Mouse (Mus musculus): ENCODE results near the gene Ghdc. TPM values are rescaled to one million over a fixed set of nuclear protein-coding genes. Genes with fewer than 3 reads are reported as not detected.

The Ghdc gene
- polyA plus RNA-seq, 2 experiments, result 3.7 to 12.1 TPM

GRCm38 (mm10) chr11:100774261-100774660 lies 3.5 kb upstream of the Ghdc start:
- ATAC-seq (ENCODE audit: low FRiP score, low read depth) (no peak), DNase-seq (ENCODE audit: low spot score) (no peak)
- Histone ChIP-seq H3K9ac (ENCODE audit: low read depth, low read length, severe bottlenecking) (no peak overlapping the region), H3K4me1 (ENCODE audit: control insufficient read depth, insufficient read depth, low read length) (peaks cover 3% of the 10 kb centered on the region; the same call in 1 of the 2 replicates), H3K36me3 (ENCODE audit: control insufficient read depth, insufficient read depth, low read length) (peaks cover 3% of the 10 kb centered on the region), H3K27me3 (ENCODE audit: control insufficient read depth, insufficient read depth, low read length) (no peaks in the 10 kb centered on the region), H3K4me3 (replicated peaks; ENCODE audit: low read length) (no peak overlapping the region), H3K9me3 (ENCODE audit: control insufficient read depth, low read length) (no peaks in the 10 kb centered on the region), H3K4me2 (replicated peaks; ENCODE audit: low read depth, low read length, severe bottlenecking) (no peak overlapping the region), H3K27ac (replicated peaks; ENCODE audit: low read depth, low read length) (no peak overlapping the region)
- TF ChIP-seq POLR2A (IDR thresholded peaks at IDR 0.05; ENCODE audit: borderline replicate concordance, extremely low read depth, insufficient read depth, insufficient read length), result no peak
- 77% methylated on average over 4 of the region's 4 CpGs for WGBS

GRCm38 (mm10) chr11:100769980-100770379 lies 777 bp downstream of the Ghdc start:
- Histone ChIP-seq H3K4me3 (replicated peaks; ENCODE audit: low read length) (peak overlapping the region; percentile 47), H3K4me2 (replicated peaks; ENCODE audit: low read depth, low read length, severe bottlenecking) (peak overlapping the region; percentile 51), H3K9ac (ENCODE audit: low read depth, low read length, severe bottlenecking) (peak overlapping the region; percentile 12; the same call in 1 of the 2 replicates), H3K9me3 (ENCODE audit: control insufficient read depth, low read length) (no peaks in the 10 kb centered on the region), H3K27ac (replicated peaks; ENCODE audit: low read depth, low read length) (no peak overlapping the region), H3K27me3 (ENCODE audit: control insufficient read depth, insufficient read depth, low read length) (no peaks in the 10 kb centered on the region), H3K4me1 (ENCODE audit: control insufficient read depth, insufficient read depth, low read length) (peaks cover 3% of the 10 kb centered on the region; the same call in 1 of the 2 replicates), H3K36me3 (ENCODE audit: control insufficient read depth, insufficient read depth, low read length) (no peaks in the 10 kb centered on the region)
- WGBS, result 51% methylated on average over 6 of the region's 6 CpGs
- ATAC-seq (ENCODE audit: low FRiP score, low read depth) (no peak), DNase-seq (ENCODE audit: low spot score) (no peak)
- TF ChIP-seq POLR2A (IDR thresholded peaks at IDR 0.05; ENCODE audit: borderline replicate concordance, extremely low read depth, insufficient read depth, insufficient read length), result no peak

GRCm38 (mm10) chr11:100767871-100768270 lies 2.9 kb downstream of the Ghdc start:
- ATAC-seq (ENCODE audit: low FRiP score, low read depth) (no peak), DNase-seq (ENCODE audit: low spot score) (no peak)
- H3K36me3 ChIP-seq (ENCODE audit: control insufficient read depth, insufficient read depth, low read length), result no peaks in the 10 kb centered on the region
- H3K27ac ChIP-seq (replicated peaks; ENCODE audit: low read depth, low read length), result no peak overlapping the region
- no peaks in the 10 kb centered on the region for H3K27me3 ChIP-seq (ENCODE audit: control insufficient read depth, insufficient read depth, low read length)
- no peak overlapping the region for H3K9ac ChIP-seq (ENCODE audit: low read depth, low read length, severe bottlenecking)
- H3K9me3 ChIP-seq (ENCODE audit: control insufficient read depth, low read length), result no peaks in the 10 kb centered on the region
- peaks cover 3% of the 10 kb centered on the region; the same call in 1 of the 2 replicates for H3K4me1 ChIP-seq (ENCODE audit: control insufficient read depth, insufficient read depth, low read length)
- no peak overlapping the region for H3K4me2 ChIP-seq (replicated peaks; ENCODE audit: low read depth, low read length, severe bottlenecking)
- 89% methylated on average over 5 of the region's 5 CpGs for WGBS
- H3K4me3 ChIP-seq (replicated peaks; ENCODE audit: low read length), result no peak overlapping the region
- TF ChIP-seq POLR2A (IDR thresholded peaks at IDR 0.05; ENCODE audit: borderline replicate concordance, extremely low read depth, insufficient read depth, insufficient read length), result no peak

GRCm38 (mm10) chr11:100766726-100767125 lies 4.0 kb downstream of the Ghdc start:
- TF ChIP-seq POLR2A (IDR thresholded peaks at IDR 0.05; ENCODE audit: borderline replicate concordance, extremely low read depth, insufficient read depth, insufficient read length), result no peak

GRCm38 (mm10) chr11:100762831-100763230 lies 7.9 kb downstream of the Ghdc start, which contains the start of gene Hcrt:
Gene Hcrt, minus strand, starts transcription at chr11:100762931.
- DNase-seq (ENCODE audit: low spot score) (no peak), ATAC-seq (ENCODE audit: low FRiP score, low read depth) (no peak)
- no peak for TF ChIP-seq POLR2A (IDR thresholded peaks at IDR 0.05; ENCODE audit: borderline replicate concordance, extremely low read depth, insufficient read depth, insufficient read length)
- Histone ChIP-seq H3K36me3 (ENCODE audit: control insufficient read depth, insufficient read depth, low read length) (no peaks in the 10 kb centered on the region), H3K4me2 (replicated peaks; ENCODE audit: low read depth, low read length, severe bottlenecking) (peak within 1 kb of the TSS; percentile 47), H3K4me1 (ENCODE audit: control insufficient read depth, insufficient read depth, low read length) (no peaks in the 10 kb centered on the region), H3K27ac (replicated peaks; ENCODE audit: low read depth, low read length) (no peak within 1 kb of the TSS), H3K27me3 (ENCODE audit: control insufficient read depth, insufficient read depth, low read length) (peaks cover 39% of the 10 kb centered on the region), H3K9ac (ENCODE audit: low read depth, low read length, severe bottlenecking) (peak within 1 kb of the TSS; percentile 29; the same call in 1 of the 2 replicates), H3K9me3 (ENCODE audit: control insufficient read depth, low read length) (no peaks in the 10 kb centered on the region), H3K4me3 (replicated peaks; ENCODE audit: low read length) (peak within 1 kb of the TSS; percentile 27)
- WGBS, result 83% methylated on average over 7 of the region's 7 CpGs

More at GRCm38 (mm10) chr11:100766726-100767125, 4.0 kb downstream of the Ghdc start:
- Histone ChIP-seq H3K9ac (ENCODE audit: low read depth, low read length, severe bottlenecking) (no peak overlapping the region), H3K27me3 (ENCODE audit: control insufficient read depth, insufficient read depth, low read length) (peaks cover 10% of the 10 kb centered on the region; the same call in 1 of the 2 replicates), H3K27ac (replicated peaks; ENCODE audit: low read depth, low read length) (no peak overlapping the region), H3K4me1 (ENCODE audit: control insufficient read depth, insufficient read depth, low read length) (peaks cover 3% of the 10 kb centered on the region; the same call in 1 of the 2 replicates), H3K4me3 (replicated peaks; ENCODE audit: low read length) (no peak overlapping the region), H3K36me3 (ENCODE audit: control insufficient read depth, insufficient read depth, low read length) (no peaks in the 10 kb centered on the region), H3K4me2 (replicated peaks; ENCODE audit: low read depth, low read length, severe bottlenecking) (no peak overlapping the region), H3K9me3 (ENCODE audit: control insufficient read depth, low read length) (no peaks in the 10 kb centered on the region)
- ATAC-seq (ENCODE audit: low FRiP score, low read depth), result no peak
- no peak for DNase-seq (ENCODE audit: low spot score)
- WGBS, result 80% methylated on average over 9 of the region's 9 CpGs

Measured in limb, embryonic 14.5 days (tissue).